Mouse (Mus musculus) lung, postnatal 0 days (tissue): ENCODE results near the gene Gemin7. TPM values are rescaled to one million over a fixed set of nuclear protein-coding genes. Genes with fewer than 3 reads are reported as not detected.

Experiments
- ATAC-seq: fragments of 200-750 bp; cut with Nextera tagmentation; 2 replicates; pipeline ENCODE4 v1.8.0; 2017; ENCODE audit warnings: moderate library complexity
- DNase-seq: peaks from one replicate; pipeline ENCODE4 v3.0.0-alpha.2; 2016; ENCODE audit warnings: low spot score
- H3K27ac ChIP-seq: fragments of 300-500 bp; sonication (generic); 2 replicates; pipeline ENCODE4 v1.5.1; 2014; ENCODE audit warnings: antibody characterized with exemption, mild to moderate bottlenecking, low read length, mixed read lengths
- H3K27me3 ChIP-seq: fragments of 300-500 bp; sonication (generic); replicated peaks from 2 replicates; pipeline ENCODE4 v1.6.1; 2014; ENCODE audit warnings: low read length, mixed read lengths; ENCODE audit not compliant: insufficient read depth
- H3K36me3 ChIP-seq: fragments of 300-500 bp; sonication (generic); 2 replicates; pipeline ENCODE4 v1.6.1; 2014; ENCODE audit warnings: low read length, mixed read lengths; ENCODE audit not compliant: insufficient read depth
- H3K4me1 ChIP-seq: fragments of 300-500 bp; sonication (generic); 2 replicates; pipeline ENCODE4 v1.6.1; 2014; ENCODE audit warnings: antibody characterized with exemption, low read depth, low read length, mixed read lengths; ENCODE audit not compliant: insufficient read depth
- H3K4me2 ChIP-seq: fragments of 300-500 bp; sonication (generic); replicated peaks from 2 replicates; pipeline ENCODE4 v1.6.1; 2014; ENCODE audit warnings: low read depth, mild to moderate bottlenecking, low read length, moderate library complexity, mixed read lengths
- H3K4me3 ChIP-seq: fragments of 300-500 bp; sonication (generic); 2 replicates; pipeline ENCODE4 v1.5.1; 2014; ENCODE audit warnings: low read depth, low read length
- H3K9ac ChIP-seq: fragments of 300-500 bp; sonication (generic); replicated peaks from 2 replicates; pipeline ENCODE4 v1.6.1; 2014; ENCODE audit warnings: low read depth, mild to moderate bottlenecking
- H3K9me3 ChIP-seq: fragments of 300-500 bp; sonication (generic); 2 replicates; pipeline ENCODE4 v1.6.1; 2016; ENCODE audit warnings: low read length, mixed read lengths
- CTCF ChIP-seq: IDR thresholded peaks from 2 replicates; pipeline ENCODE4 v1.5.1; 2016; ENCODE audit warnings: antibody characterized with exemption, mild to moderate bottlenecking
- EP300 ChIP-seq: IDR thresholded peaks from 2 replicates; pipeline ENCODE4 v1.6.1; 2016; ENCODE audit warnings: antibody characterized with exemption, mild to moderate bottlenecking, control low read depth
- WGBS: fragments of 180-500 bp; shearing (Covaris S2); extraction: QIAGEN DNeasy Blood & Tissue Kit; methylation state at CpG from one replicate; pipeline ENCODE4 v1.1.7; 2014; 5-methylcytosine and 5-hydroxymethylcytosine counted together
- polyA plus RNA-seq: library from polyadenylated mRNA; unstranded; fragments of >200 nt; fragmentation: Nextera tagmentation; extraction: Ambion mirVana; gene quantifications from 2 replicates; pipeline ENCODE4 v1.2.1, GENCODE M21; 2015

Gene Gemin7
- polyA plus RNA-seq, 1 experiment from 2014 or later = 163 TPM

GRCm38 (mm10) chr7:19557086-19557485, 20.3 kb downstream of the Gemin7 start:
- DNase-seq (no peak), ATAC-seq (no peak)
- Histone ChIP-seq H3K4me1 (peaks cover 11% of the 10 kb centered on the region), H3K27ac (peak overlapping the region; percentile 4; the same call in 1 of the 2 replicates), H3K9me3 (no peaks in the 10 kb centered on the region), H3K9ac (no peak overlapping the region), H3K36me3 (no peaks in the 10 kb centered on the region), H3K4me3 (no peak overlapping the region), H3K4me2 (no peak overlapping the region), H3K27me3 (no peaks in the 10 kb centered on the region)
- TF ChIP-seq CTCF = no peak
- no peak for TF ChIP-seq EP300
- WGBS = 88% methylated on average over 2 of the region's 2 CpGs

GRCm38 (mm10) chr7:19554168-19554567, 23.2 kb downstream of the Gemin7 start:
- no peak overlapping the region for H3K9ac ChIP-seq
- H3K4me2 ChIP-seq = no peak overlapping the region
- WGBS = 72% methylated on average over 1 of the region's 1 CpGs
- H3K27me3 ChIP-seq = no peaks in the 10 kb centered on the region
- ATAC-seq (no peak), DNase-seq (no peak)
- H3K9me3 ChIP-seq = no peaks in the 10 kb centered on the region
- no peak for TF ChIP-seq CTCF
- no peak for TF ChIP-seq EP300
- H3K4me3 ChIP-seq = no peak overlapping the region
- no peak overlapping the region for H3K27ac ChIP-seq
- H3K36me3 ChIP-seq = no peaks in the 10 kb centered on the region
- H3K4me1 ChIP-seq = no peaks in the 10 kb centered on the region; the same call in 1 of the 2 replicates

- Histone ChIP-seq H3K36me3 (no peaks in the 10 kb centered on the region), H3K9ac (no peak overlapping the region), H3K4me2 (no peak overlapping the region), H3K9me3 (no peaks in the 10 kb centered on the region), H3K27ac (no peak overlapping the region), H3K27me3 (no peaks in the 10 kb centered on the region), H3K4me1 (0 out of 2 replicates have a peak, but pooled peaks cover 5% of the 10 kb centered on the region), H3K4me3 (no peak overlapping the region)
- WGBS = 40% methylated on average over 2 of the region's 2 CpGs
- ATAC-seq (no peak), DNase-seq (no peak)
- TF ChIP-seq EP300 (no peak), CTCF (no peak)
These were observed 25.0 kb downstream of the Gemin7 start for GRCm38 (mm10) chr7:19552443-19552842.

GRCm38 (mm10) chr7:19551634-19552033, 25.8 kb downstream of the Gemin7 start:
- ATAC-seq (no peak), DNase-seq (no peak)
- Histone ChIP-seq H3K4me1 (peaks cover 8% of the 10 kb centered on the region), H3K36me3 (no peaks in the 10 kb centered on the region), H3K9me3 (no peaks in the 10 kb centered on the region), H3K4me2 (no peak overlapping the region), H3K9ac (no peak overlapping the region), H3K27me3 (no peaks in the 10 kb centered on the region), H3K27ac (no peak overlapping the region), H3K4me3 (no peak overlapping the region)
- TF ChIP-seq CTCF = no peak
- TF ChIP-seq EP300 = no peak
- 86% methylated on average over 5 of the region's 5 CpGs for WGBS

- no peak overlapping the region for H3K27ac ChIP-seq
- H3K9ac ChIP-seq = no peak overlapping the region
- no peak overlapping the region for H3K4me3 ChIP-seq
- TF ChIP-seq EP300 (no peak), CTCF (no peak)
- 49% methylated on average over 10 of the region's 10 CpGs for WGBS
- H3K9me3 ChIP-seq = no peaks in the 10 kb centered on the region
- H3K36me3 ChIP-seq = no peaks in the 10 kb centered on the region
- peaks cover 16% of the 10 kb centered on the region for H3K4me1 ChIP-seq
- ATAC-seq = peak; percentile 62
- no peak overlapping the region for H3K4me2 ChIP-seq
- peak; percentile 60 for DNase-seq
- H3K27me3 ChIP-seq = no peaks in the 10 kb centered on the region
These were observed 28.0 kb downstream of the Gemin7 start for GRCm38 (mm10) chr7:19549394-19549793.

GRCm38 (mm10) chr7:19547344-19547969, 29.9 kb downstream of the Gemin7 start:
- no peaks in the 10 kb centered on the region for H3K27me3 ChIP-seq
- TF ChIP-seq EP300 (no peak), CTCF (no peak)
- H3K4me3 ChIP-seq = no peak overlapping the region
- WGBS = 72% methylated on average over 2 of the region's 2 CpGs
- no peak overlapping the region for H3K9ac ChIP-seq
- H3K27ac ChIP-seq = peak overlapping the region; percentile 54
- no peaks in the 10 kb centered on the region for H3K36me3 ChIP-seq
- ATAC-seq = peak; percentile 46
- H3K4me1 ChIP-seq = peaks cover 16% of the 10 kb centered on the region
- no peak overlapping the region for H3K4me2 ChIP-seq
- peak; percentile 40 for DNase-seq
- H3K9me3 ChIP-seq = no peaks in the 10 kb centered on the region
